Mouse (Mus musculus) thymus, postnatal 14 days (tissue): Measurements from ENCODE around the gene Ghrh.

Experiments
- DNase-seq: peaks from one replicate; pipeline ENCODE4 v3.0.0; 2021

Gene Ghrh

DNA sequence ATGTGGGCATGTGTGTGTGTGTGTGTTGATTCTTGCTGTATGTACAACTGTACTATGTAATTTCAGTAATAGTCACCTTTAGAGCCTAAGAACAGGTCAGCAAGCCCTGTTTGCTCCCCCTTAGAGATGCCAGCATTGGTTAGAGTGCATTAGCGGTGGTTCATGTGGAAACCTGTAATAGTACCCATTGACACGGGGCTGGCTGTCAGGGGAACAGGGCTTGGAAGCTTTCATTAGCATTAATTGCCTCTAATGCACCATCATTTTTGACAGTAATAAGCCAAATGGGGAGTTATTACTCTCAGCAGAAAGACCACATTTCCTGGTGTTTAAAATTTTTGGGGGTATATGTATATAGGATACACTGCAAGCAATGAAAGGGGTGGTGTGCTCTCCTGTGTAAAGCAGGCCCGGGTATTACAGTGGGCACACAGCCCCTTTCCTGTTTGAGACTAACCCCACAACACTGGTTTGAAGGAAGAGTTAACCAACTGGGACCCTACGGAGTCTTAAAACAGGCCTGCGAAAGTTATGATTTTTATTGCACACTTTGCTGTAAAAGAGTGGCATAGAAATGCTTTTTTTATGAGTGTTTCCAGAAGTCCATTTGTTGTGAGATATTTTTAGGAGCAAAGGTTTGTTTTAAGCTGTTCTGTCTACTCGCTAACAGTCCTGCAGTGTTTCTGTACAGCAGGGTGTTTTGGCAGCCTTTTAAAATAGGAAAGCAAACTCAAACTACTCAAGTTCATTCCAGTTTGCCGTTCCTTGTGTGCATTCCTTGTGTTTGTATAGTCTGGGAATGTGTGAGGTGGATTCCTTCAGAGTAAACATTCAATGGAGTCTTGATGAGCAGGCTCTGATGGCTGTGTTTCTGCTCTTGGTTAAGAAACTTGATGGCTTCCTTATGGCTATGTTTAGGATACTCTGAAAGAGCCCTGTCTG lies 40.9 kb downstream of the Ghrh start:
- DNase-seq = no peak

DNA sequence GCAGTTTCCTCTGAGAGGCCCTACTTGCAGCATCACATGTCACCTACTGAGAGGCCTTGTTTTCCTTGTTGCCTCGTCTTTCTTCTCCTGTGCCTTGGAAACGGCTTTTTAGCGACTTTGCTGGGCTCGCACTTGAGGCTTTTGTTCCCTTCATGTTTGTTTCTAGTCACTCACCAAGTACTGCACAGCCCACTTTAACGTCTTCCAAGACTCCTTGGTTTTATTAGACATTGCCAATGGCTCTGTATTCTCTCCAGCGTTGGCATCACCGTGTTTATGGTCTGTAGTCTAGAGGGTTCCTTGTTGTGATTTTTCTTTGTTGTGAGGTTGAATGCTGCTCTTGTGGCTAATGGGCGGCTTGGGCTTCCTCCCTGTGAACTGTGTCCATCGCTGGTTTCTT lies 44.2 kb downstream of the Ghrh start:
- DNase-seq = no peak

DNA sequence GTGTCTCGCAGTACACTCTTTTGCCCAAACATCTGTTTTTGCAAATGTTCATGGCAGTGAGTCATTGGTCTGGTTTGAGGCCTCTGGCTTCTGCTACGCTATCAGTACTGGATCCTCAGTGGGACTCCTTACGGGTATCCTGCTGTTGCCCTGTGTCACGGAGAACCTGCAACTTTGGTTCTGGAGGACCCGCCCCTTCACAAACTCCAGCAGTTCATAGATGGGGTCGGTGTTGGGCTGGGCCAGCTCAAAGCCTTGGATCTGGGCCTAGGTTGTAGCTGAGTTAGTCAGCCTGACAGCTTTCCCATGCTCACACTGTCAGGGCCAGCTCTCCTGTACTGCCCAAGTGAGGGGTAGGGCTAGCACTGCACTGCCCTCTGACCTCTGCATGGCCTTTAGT lies 47.3 kb downstream of the Ghrh start:
- no peak for DNase-seq

DNA sequence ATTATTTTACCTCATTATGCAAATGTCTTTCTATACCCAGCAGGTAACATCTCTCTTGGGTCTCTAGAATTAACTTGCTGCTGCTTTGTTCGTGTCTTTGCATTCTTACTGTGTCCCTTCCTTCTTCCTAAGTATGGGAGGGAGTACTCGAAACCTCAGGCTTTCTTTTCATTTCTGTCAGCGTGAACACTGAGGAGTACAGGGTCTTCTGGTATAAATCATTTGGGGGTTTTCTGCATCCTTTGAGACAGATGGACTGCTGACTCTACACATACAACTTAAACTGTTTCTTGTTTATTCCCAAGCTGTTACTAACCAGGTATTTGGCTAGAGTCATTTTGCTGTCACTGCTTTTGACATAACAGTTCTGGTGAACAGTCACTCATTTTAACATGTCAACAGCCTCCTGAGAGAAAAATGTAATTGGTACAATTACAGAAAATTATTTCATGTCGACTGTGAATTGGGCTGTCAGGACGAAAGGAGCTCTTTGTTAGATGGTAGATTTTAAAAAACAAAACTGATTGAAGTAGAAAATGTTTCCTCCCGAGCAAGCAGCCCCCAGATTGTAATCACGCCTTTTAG lies 51.1 kb downstream of the Ghrh start:
- DNase-seq = no peak

DNA sequence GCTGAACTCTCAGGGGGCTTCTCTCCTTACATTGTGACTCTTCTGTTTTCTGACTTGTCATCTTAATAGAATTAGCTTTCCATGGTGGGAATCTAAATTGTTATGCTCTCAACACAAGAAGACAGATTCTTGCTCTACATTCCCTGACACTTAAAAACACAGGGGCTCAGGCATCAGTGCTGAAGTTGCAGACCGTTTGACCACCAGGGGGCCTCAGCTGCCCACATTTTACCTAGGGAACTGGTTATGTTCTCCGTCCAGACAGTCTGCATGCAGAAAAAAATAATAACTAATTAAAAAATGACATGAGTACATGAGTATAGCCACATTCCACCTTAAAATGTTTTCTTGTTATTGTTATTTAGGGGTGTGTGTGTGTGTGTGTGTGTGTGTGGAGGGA lies 55.2 kb downstream of the Ghrh start:
- DNase-seq = peak; percentile 69

DNA sequence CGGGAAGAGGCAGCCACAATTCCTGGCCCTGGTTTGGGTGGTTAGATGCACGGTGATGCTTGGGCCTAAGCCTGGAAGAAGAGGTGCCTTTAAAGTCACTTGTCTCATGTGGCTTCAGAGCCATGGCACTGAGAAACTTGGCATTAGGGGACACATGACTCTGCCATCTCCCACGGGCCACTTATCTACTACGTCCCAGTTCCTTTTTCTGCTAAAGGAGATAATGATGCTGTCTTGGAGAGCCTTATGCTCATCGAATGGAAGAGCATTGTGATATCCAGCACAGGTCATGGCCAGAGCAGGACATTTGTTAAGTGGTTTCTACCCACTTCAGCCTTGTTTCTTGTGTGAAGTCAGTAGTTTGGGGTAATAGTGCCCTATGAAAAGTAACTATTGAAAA lies 58.3 kb downstream of the Ghrh start:
- DNase-seq = no peak

DNA sequence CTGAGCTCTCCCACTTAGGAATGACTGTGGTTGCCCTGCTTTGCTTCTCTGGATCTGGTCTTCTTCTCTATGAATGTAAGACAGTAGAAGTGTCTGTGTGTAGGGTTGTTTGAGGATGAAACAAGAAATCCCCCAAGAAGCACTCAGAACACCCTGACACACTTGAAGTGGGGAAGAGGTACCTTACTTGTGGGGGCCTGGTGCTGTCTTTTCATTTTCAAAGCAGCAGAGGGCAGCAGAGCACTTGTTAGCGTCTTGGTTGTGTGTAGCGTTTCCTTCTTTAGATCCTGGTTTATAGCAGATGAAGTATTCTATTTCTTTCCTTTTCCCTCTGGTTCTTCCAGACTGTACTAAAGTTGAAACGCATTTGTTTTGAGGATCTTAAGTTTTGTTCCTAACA lies 59.8 kb downstream of the Ghrh start:
- peak; percentile 58 for DNase-seq

DNA sequence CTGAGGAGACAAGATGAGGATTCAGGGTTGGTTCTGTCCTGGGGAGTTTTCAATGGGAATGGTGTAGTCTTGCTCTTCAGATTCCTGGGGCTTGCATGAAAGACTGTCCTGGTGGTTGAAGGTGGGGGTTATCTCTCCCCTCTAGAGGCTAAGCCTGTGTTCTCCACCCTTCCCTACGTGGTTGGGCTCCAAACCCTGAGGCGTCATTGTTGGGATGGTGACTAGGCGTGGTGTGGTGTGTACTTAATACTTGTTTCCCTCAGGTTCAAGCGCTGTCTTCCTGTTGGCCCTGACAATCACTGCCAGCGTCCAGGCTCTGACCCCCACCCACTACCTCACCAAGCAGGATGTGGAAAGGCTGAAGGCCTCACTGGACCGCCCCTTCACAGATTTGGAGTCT lies 64.0 kb downstream of the Ghrh start:
- DNase-seq = no peak
